Mouse (Mus musculus) bone marrow macrophage, adult 2 months (primary cell): ENCODE measurements around the gene Ddr2.

Experiments
- CTCF ChIP-seq: IDR thresholded peaks from 2 replicates; pipeline ENCODE4 v1.5.1; 2012; ENCODE audit warnings: low read depth, mild to moderate bottlenecking, low read length, moderate library complexity
- POLR2A ChIP-seq: IDR thresholded peaks from 2 replicates; pipeline ENCODE4 v1.6.1; 2012; ENCODE audit warnings: mild to moderate bottlenecking, low read depth, low read length, borderline replicate concordance

DNA sequence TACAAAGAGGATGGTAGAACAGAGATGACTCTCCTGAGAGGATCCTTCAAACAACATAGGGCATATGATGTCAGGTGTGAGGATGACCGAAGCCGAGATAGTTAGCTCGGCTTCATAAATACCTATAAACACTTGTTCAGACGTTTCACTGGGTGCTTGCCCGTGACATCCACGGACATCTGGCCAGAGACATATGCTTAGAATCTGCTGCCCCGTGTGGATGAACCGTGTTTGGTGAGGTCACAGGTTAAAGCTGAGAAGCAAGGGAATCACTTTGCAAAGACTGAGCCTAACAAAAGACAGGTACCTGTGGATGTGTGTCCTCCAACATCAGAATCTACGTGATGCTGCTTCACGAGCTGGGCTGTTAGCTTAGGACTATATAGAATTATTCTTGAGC lies 1.7 kb upstream of the Ddr2 start:
- TF ChIP-seq CTCF (no peak), POLR2A (no peak)
